Mouse (Mus musculus) ovary, adult 18-20 months (tissue): ENCODE data around the gene Cntd1.

Experiments used
- DNase-seq: peaks from one replicate; pipeline ENCODE4 v3.0.0; 2022; ENCODE audit warnings: low spot score, mixed read lengths

The Cntd1 gene

GRCm38 (mm10) chr11:101253613-101254389 is 25.0 kb upstream of the Cntd1 start, which contains the start of gene Vps25:
Vps25 (plus strand) TSS chr11:101253707.
- peak; percentile 73 for DNase-seq

GRCm38 (mm10) chr11:101255826-101256775 is 22.7 kb upstream of the Cntd1 start:
- DNase-seq, result no peak

- DNase-seq, result peak; percentile 80
Observed at GRCm38 (mm10) chr11:101259261-101259712, 19.5 kb upstream of the Cntd1 start.

- DNase-seq, result peak; percentile 62
Observed at GRCm38 (mm10) chr11:101259948-101260825, 18.6 kb upstream of the Cntd1 start, which contains the start of gene Wnk4. Wnk4 (plus strand) TSS chr11:101260567.

- DNase-seq, result no peak
Observed at GRCm38 (mm10) chr11:101260826-101261380, 17.9 kb upstream of the Cntd1 start.

GRCm38 (mm10) chr11:101262272-101262967 is 16.4 kb upstream of the Cntd1 start:
- no peak for DNase-seq

GRCm38 (mm10) chr11:101263138-101263988 is 15.4 kb upstream of the Cntd1 start:
- DNase-seq, result no peak

- no peak for DNase-seq
Observed at GRCm38 (mm10) chr11:101263989-101264280, 14.9 kb upstream of the Cntd1 start.

GRCm38 (mm10) chr11:101264954-101265471 is 13.8 kb upstream of the Cntd1 start:
- no peak for DNase-seq

- DNase-seq, result no peak
Observed at GRCm38 (mm10) chr11:101265906-101266305, 12.9 kb upstream of the Cntd1 start.

- DNase-seq, result no peak
Observed at GRCm38 (mm10) chr11:101269577-101270116, 9.2 kb upstream of the Cntd1 start.

GRCm38 (mm10) chr11:101272446-101272845 is 6.4 kb upstream of the Cntd1 start:
- no peak for DNase-seq

- no peak for DNase-seq
Observed at GRCm38 (mm10) chr11:101275309-101275708, 3.5 kb upstream of the Cntd1 start.

- no peak for DNase-seq
Observed at GRCm38 (mm10) chr11:101276319-101277070, 2.3 kb upstream of the Cntd1 start.

- no peak for DNase-seq
Observed at GRCm38 (mm10) chr11:101277381-101278222, 1.2 kb upstream of the Cntd1 start.

GRCm38 (mm10) chr11:101279193-101279569 is 369 bp downstream of the Cntd1 start:
- DNase-seq, result no peak

GRCm38 (mm10) chr11:101280837-101281236 is 2.0 kb downstream of the Cntd1 start:
- no peak for DNase-seq

- DNase-seq, result no peak
Observed at GRCm38 (mm10) chr11:101282896-101283295, 4.1 kb downstream of the Cntd1 start.
